Mouse (Mus musculus): Measurements from ENCODE around the gene Aph1b. TPM values are rescaled to one million over a fixed set of nuclear protein-coding genes. Genes with fewer than 3 reads are reported as not detected.
"Not testable (repeated sequence)": the region's sequence is repeated elsewhere in the genome, so short reads cannot be mapped to it uniquely, and the experiment has no call there.

The Aph1b gene
- polyA plus RNA-seq (2015; fragmentation: Nextera tagmentation; extraction: Ambion mirVana) = 23.3 and 24.7 TPM in 2 replicates

GRCm38 (mm10) chr9:66795464-66796324, at the start of gene Aph1b:
Aph1b (minus strand) TSS chr9:66795490.
- H3K4me2 ChIP-seq (replicated peaks) = peak within 1 kb of the TSS; percentile 66
- peak within 1 kb of the TSS; percentile 61 for H3K4me3 ChIP-seq (replicated peaks)
- H3K27ac ChIP-seq = peak within 1 kb of the TSS; percentile 85
- 0% methylated on average over 42 of the region's 42 CpGs for WGBS
- H3K4me1 ChIP-seq (replicated peaks) = peaks cover 13% of the 10 kb centered on the region
- H3K9me3 ChIP-seq = no peaks in the 10 kb centered on the region
- peak within 1 kb of the TSS; percentile 79 for H3K9ac ChIP-seq (replicated peaks)
- no peaks in the 10 kb centered on the region for H3K27me3 ChIP-seq
- H3K36me3 ChIP-seq = no peaks in the 10 kb centered on the region
- ATAC-seq = peak; percentile 99

GRCm38 (mm10) chr9:66835097-66835480, 39.8 kb upstream of the Aph1b start:
- peak overlapping the region; percentile 62 for H3K4me3 ChIP-seq (replicated peaks)
- H3K27ac ChIP-seq = 0 out of 2 replicates have a peak overlapping the region, but pooled peaks have one; percentile 45
- H3K4me1 ChIP-seq (replicated peaks) = peaks cover 13% of the 10 kb centered on the region
- no peaks in the 10 kb centered on the region for H3K9me3 ChIP-seq
- H3K27me3 ChIP-seq = peaks cover 15% of the 10 kb centered on the region
- no peaks in the 10 kb centered on the region for H3K36me3 ChIP-seq
- H3K9ac ChIP-seq (replicated peaks) = peak overlapping the region; percentile 61
- H3K4me2 ChIP-seq (replicated peaks) = peak overlapping the region; percentile 95
- ATAC-seq = peak; percentile 85
- WGBS = under 1% methylated on average over 24 of the region's 24 CpGs

- Histone ChIP-seq H3K27ac (0 out of 2 replicates have a peak within 1 kb of the TSS, but pooled peaks have one; percentile 45), H3K4me1 (replicated peaks) (peaks cover 13% of the 10 kb centered on the region)
- under 1% methylated on average over 58 of the region's 58 CpGs for WGBS
Measured at GRCm38 (mm10) chr9:66834318-66835096, 39.2 kb upstream of the Aph1b start, which contains the start of gene Aph1c. Aph1c (minus strand) TSS chr9:66834726.

GRCm38 (mm10) chr9:66833851-66834250, 38.6 kb upstream of the Aph1b start:
- H3K27me3 ChIP-seq = peaks cover 15% of the 10 kb centered on the region
- 16% methylated on average over 7 of the region's 7 CpGs for WGBS
- H3K4me1 ChIP-seq (replicated peaks) = peaks cover 13% of the 10 kb centered on the region
- no peaks in the 10 kb centered on the region for H3K36me3 ChIP-seq
- peak overlapping the region; percentile 62 for H3K4me3 ChIP-seq (replicated peaks)
- no peaks in the 10 kb centered on the region for H3K9me3 ChIP-seq
- no peak overlapping the region for H3K27ac ChIP-seq
- peak overlapping the region; percentile 95 for H3K4me2 ChIP-seq (replicated peaks)
- 0 out of 2 replicates have a peak overlapping the region, but pooled peaks have one; percentile 53 for H3K9ac ChIP-seq (replicated peaks)
- ATAC-seq = no peak

More at GRCm38 (mm10) chr9:66834318-66835096, 39.2 kb upstream of the Aph1b start, which contains the start of gene Aph1c:
- H3K9me3 ChIP-seq = no peaks in the 10 kb centered on the region
- peak within 1 kb of the TSS; percentile 62 for H3K4me3 ChIP-seq (replicated peaks)
- peak; percentile 99 for ATAC-seq
- no peaks in the 10 kb centered on the region for H3K36me3 ChIP-seq
- peak within 1 kb of the TSS; percentile 95 for H3K4me2 ChIP-seq (replicated peaks)
- peak within 1 kb of the TSS; percentile 61 for H3K9ac ChIP-seq (replicated peaks)
- peaks cover 15% of the 10 kb centered on the region for H3K27me3 ChIP-seq

- ATAC-seq = no peak
- Histone ChIP-seq H3K27ac (no peak overlapping the region), H3K36me3 (no peaks in the 10 kb centered on the region), H3K9me3 (no peaks in the 10 kb centered on the region), H3K27me3 (peaks cover 17% of the 10 kb centered on the region), H3K4me2 (replicated peaks) (no peak overlapping the region), H3K9ac (replicated peaks) (no peak overlapping the region), H3K4me3 (replicated peaks) (no peak overlapping the region), H3K4me1 (replicated peaks) (peaks cover 13% of the 10 kb centered on the region)
- WGBS = 66% methylated on average over 4 of the region's 4 CpGs
Measured at GRCm38 (mm10) chr9:66832366-66832908, 37.1 kb upstream of the Aph1b start.

GRCm38 (mm10) chr9:66825990-66826389, 30.7 kb upstream of the Aph1b start:
- no peaks in the 10 kb centered on the region for H3K9me3 ChIP-seq
- no peak overlapping the region for H3K4me2 ChIP-seq (replicated peaks)
- no peaks in the 10 kb centered on the region for H3K4me1 ChIP-seq (replicated peaks)
- WGBS = 38% methylated on average over 1 of the region's 1 CpGs
- H3K36me3 ChIP-seq = no peaks in the 10 kb centered on the region
- H3K27me3 ChIP-seq = 0 out of 2 replicates have a peak, but pooled peaks cover 3% of the 10 kb centered on the region
- no peak overlapping the region for H3K9ac ChIP-seq (replicated peaks)
- no peak overlapping the region for H3K27ac ChIP-seq
- H3K4me3 ChIP-seq (replicated peaks) = no peak overlapping the region
- ATAC-seq = no peak

- not testable (repeated sequence) for H3K4me1 ChIP-seq (replicated peaks); H3K4me3 ChIP-seq (replicated peaks); H3K4me2 ChIP-seq (replicated peaks); H3K36me3 ChIP-seq; H3K9ac ChIP-seq (replicated peaks); H3K9me3 ChIP-seq; ATAC-seq; H3K27ac ChIP-seq; H3K27me3 ChIP-seq
- 94% methylated on average over 2 of the region's 5 CpGs for WGBS
Measured at GRCm38 (mm10) chr9:66822255-66822654, 27.0 kb upstream of the Aph1b start.

- no peak for ATAC-seq
- no peak overlapping the region for H3K9ac ChIP-seq (replicated peaks)
- no peaks in the 10 kb centered on the region for H3K4me1 ChIP-seq (replicated peaks)
- no peak overlapping the region for H3K4me2 ChIP-seq (replicated peaks)
- H3K9me3 ChIP-seq = no peaks in the 10 kb centered on the region
- H3K36me3 ChIP-seq = no peaks in the 10 kb centered on the region
- 84% methylated on average over 5 of the region's 5 CpGs for WGBS
- H3K4me3 ChIP-seq (replicated peaks) = no peak overlapping the region
- H3K27ac ChIP-seq = no peak overlapping the region
- no peaks in the 10 kb centered on the region for H3K27me3 ChIP-seq
Measured at GRCm38 (mm10) chr9:66820996-66821395, 25.7 kb upstream of the Aph1b start.

GRCm38 (mm10) chr9:66813392-66813791, 18.1 kb upstream of the Aph1b start:
- WGBS = 6% methylated on average over 2 of the region's 2 CpGs

GRCm38 (mm10) chr9:66805951-66806350, 10.7 kb upstream of the Aph1b start:
- Histone ChIP-seq H3K4me3 (replicated peaks) (peak overlapping the region; percentile 37), H3K4me2 (replicated peaks) (peak overlapping the region; percentile 56), H3K9ac (replicated peaks) (peak overlapping the region; percentile 53; the same call in 1 of the 2 replicates), H3K27me3 (peaks cover 22% of the 10 kb centered on the region)
- not testable (repeated sequence) for H3K4me1 ChIP-seq (replicated peaks); ATAC-seq; H3K36me3 ChIP-seq; H3K27ac ChIP-seq; H3K9me3 ChIP-seq
- WGBS = 2% methylated on average over 31 of the region's 37 CpGs

More at GRCm38 (mm10) chr9:66813392-66813791, 18.1 kb upstream of the Aph1b start:
- no peak overlapping the region for H3K4me2 ChIP-seq (replicated peaks)
- H3K9ac ChIP-seq (replicated peaks) = no peak overlapping the region
- H3K27me3 ChIP-seq = no peaks in the 10 kb centered on the region
- no peaks in the 10 kb centered on the region for H3K36me3 ChIP-seq
- H3K4me1 ChIP-seq (replicated peaks) = no peaks in the 10 kb centered on the region; the same call in 1 of the 2 replicates
- no peaks in the 10 kb centered on the region for H3K9me3 ChIP-seq
- no peak for ATAC-seq
- no peak overlapping the region for H3K27ac ChIP-seq
- no peak overlapping the region for H3K4me3 ChIP-seq (replicated peaks)

GRCm38 (mm10) chr9:66801947-66802346, 6.7 kb upstream of the Aph1b start:
- Histone ChIP-seq H3K9ac (replicated peaks) (no peak overlapping the region), H3K4me2 (replicated peaks) (no peak overlapping the region), H3K4me1 (replicated peaks) (no peaks in the 10 kb centered on the region), H3K27me3 (peaks cover 19% of the 10 kb centered on the region), H3K36me3 (no peaks in the 10 kb centered on the region), H3K9me3 (no peaks in the 10 kb centered on the region), H3K27ac (no peak overlapping the region), H3K4me3 (replicated peaks) (no peak overlapping the region)
- WGBS = 59% methylated on average over 12 of the region's 12 CpGs
- ATAC-seq = no peak
